Mouse (Mus musculus) layer of hippocampus, adult 9-10 months (tissue): ENCODE measurements around the gene Kbtbd3.

ENCODE experiments used
- DNase-seq: peaks from one replicate; pipeline ENCODE4 v3.0.0; 2022; ENCODE audit warnings: low spot score

Kbtbd3 gene

DNA sequence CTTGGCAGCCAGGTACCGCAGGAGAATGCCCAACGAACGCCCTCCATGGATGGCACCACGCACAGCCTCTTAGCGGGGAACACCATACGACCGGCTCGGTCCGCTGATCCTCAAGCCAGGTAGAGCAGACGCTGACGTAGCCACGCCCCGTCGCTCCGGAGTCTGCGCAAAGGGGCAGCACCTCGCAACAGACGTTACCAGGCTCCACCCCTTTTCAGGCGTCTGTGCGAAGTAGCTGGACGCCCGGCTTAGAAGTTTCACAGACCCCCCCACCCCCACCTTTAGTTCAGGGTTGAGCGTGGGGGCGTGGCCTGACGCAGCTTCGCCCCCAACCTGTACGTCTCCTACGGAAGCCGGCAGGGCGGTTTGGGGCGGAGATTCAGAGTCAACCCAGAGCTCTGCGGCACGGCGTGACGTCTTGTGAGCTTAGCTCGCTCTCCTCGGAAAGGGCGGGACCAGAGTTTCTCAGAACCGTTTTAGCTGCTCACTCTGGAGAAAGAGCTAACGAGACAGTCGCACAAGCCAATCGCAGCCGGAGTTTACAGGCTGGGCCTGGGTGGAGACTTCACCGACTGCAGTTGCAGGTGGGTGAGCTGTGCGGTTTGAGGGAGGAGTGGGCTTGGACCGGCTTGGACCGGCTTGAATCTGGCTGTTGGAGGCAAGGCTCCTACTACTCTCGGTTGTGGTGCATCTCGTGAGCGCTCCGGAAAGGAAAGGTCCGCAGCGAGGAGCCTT is at the start of gene Kbtbd3, which contains the start of gene Aasdhppt:
Gene Kbtbd3 (plus strand): TSS at position 483 of the 735 bp plus-strand sequence.
Gene Aasdhppt (minus strand): TSS at position 121 of the 735 bp plus-strand sequence.
- DNase-seq, result peak; percentile 89

DNA sequence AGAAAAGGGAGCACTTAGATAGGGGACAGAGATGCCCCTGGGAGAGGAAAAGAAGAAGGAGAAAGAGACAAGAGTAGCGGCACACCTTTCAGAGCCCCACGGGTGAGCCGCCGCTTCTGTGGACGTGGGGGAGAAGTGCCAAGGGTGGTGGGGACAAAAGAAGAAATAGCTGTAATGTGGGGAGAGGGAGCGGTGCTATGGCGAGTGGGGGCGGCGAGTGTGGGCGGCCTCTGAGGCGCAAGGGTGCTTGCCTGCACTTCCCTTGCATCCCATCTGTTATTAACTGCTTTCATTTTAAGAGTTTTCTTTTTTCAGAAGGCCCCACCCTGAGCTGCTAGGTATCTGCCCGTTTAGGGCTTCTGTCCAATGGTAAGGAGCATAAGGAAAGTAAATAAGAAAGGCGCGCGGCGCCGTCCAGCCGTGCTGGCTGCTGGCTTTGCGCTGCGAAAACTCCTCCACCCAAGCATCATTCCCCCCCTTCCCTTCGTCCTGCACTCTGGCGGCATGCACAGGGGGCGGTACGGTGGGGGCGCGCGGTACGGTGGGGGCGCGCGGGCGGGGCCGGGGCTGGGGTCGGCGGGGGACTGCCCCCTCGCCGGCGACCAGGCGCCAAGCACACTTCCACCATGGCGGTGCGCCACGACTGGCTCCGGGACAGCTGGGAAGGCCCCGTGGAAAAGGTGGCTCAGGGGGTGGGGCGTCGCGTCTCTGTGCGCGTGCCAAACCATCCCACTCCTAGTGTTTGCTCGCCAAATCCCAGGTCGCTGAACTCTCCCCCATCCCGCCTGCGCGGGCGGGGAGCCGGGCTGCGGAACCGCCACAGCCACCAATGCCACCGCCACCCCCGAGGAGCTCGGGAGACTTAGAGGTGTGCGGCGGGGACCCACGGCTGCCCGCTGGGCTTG is 49.5 kb upstream of the Kbtbd3 start:
- DNase-seq, result no peak

DNA sequence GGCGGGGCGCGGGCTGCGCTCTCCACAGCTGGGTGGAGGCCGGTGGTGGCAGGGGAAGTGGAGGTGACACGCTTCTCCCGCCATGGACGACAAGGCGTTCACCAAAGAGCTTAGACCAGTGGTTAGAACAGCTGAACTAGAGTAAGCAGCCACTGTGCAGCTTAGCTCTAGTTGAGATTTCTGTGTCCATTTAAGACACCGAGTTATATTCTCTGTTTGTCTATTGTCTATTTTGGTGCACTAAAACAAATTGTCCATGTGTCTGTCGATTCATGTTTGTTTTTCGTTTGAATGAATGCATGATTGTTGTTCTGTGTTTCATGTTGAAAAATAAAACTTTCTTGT is 48.9 kb upstream of the Kbtbd3 start:
- DNase-seq, result no peak

GRCm38 (mm10) chr9:4266881-4267280 is 42.8 kb upstream of the Kbtbd3 start:
- DNase-seq, result no peak

DNA sequence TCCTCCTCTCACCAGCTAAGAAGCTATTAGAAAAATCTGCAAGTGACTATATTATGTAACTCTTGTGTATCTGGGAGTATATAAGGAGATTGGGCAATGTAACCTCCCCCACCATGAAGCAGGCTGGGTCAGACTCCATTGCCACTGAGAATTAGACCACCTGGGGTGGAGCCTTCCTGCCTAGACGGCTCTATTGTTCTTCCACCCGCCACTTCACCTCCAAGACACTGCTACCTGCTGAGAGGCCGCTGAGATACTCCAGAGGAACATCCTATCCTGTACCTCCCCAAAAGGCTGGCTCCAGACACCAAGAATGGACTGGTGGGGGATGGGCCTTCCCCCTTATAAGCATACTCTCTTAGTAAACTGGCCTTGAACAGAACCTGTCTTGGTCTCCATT is 25.8 kb upstream of the Kbtbd3 start:
- no peak for DNase-seq

DNA sequence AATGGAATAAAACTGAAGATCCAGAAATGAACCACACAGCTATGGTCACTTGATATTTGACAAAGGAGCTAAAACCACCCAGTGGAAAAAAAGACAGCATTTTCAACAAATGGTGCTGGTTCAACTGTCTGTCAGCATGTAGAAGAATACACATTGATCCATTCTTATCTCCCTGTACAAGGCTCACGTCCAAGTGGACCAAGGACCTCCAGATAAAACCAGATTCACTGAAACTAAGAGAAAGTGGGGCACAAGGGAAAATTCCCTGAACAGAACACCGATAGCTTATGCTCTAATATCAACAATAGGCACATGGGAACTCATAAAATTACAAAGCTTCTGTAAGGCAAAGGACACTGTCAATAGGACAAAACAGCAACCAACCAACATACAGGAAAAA is 9.2 kb upstream of the Kbtbd3 start:
- DNase-seq, result no peak

DNA sequence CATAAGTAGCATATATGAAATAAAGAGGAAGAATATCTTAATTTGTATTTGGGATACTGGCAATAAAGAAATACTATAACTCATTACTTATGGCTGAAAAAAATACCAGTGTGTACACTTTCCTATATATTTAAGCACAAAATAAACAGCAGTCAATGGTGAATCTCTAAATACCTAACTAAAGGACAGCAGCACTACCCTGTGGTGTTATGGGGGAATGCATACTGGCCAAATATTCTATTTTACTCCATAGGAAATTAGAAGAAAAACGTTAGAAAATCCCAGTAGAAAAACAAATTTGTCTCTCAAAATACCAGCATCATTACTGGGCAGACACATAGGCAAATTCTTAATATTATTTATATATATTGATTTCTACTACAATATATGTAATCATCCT is 4.8 kb upstream of the Kbtbd3 start:
- DNase-seq, result no peak

DNA sequence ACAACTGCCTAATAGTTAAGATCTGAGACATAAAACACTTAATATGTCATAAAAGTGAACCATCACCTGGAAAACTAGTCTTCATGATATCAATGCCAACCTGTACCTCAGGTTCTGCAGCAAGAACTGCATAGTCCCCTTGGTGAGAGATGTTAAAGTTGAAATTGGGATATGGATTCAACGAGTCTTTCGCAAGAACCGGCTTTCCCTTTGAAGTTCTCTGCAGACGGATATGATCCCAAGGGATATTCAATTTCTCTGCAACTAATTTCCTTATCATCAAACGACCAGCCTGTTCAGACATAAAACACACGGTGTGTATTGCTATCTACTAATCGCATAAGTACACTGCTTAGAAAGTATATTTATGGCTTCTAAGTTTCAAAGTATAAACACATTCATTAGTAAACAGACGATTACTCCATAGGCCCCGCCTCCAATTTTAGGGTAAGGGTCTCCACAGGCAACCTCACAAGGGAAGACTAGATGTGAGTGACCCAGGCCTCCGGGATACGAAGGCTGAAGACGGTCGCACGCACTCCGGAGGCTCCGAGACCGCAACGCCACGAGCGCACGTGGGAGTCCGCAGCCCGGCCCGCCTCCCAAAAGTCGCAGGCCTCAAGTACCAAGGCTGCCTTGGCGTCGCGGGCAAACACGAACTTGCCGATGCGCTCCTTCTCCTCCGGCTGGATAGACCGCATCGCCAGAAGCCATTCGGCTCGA is 844 bp upstream of the Kbtbd3 start:
- no peak for DNase-seq

DNA sequence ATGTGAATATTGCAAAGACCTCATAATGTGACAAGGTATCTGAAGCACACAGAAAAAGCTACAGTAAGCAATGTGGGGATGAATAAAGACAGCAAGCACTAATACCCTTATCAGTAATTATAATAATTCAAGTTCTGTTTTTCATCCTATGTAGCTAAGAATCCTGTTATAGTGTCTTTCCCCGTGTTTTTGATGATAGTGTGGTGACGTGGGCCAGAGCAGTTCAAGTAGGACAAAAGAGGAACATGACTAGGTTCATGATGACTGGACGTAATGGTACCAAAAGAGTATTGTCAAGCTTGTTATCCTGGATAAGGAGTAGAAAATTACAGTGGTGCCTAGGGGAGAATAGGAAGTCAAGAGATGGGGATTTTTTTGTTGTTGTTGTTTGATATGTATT is 1.1 kb downstream of the Kbtbd3 start:
- DNase-seq, result no peak

GRCm38 (mm10) chr9:4311162-4311561 is 1.5 kb downstream of the Kbtbd3 start:
- no peak for DNase-seq

- DNase-seq, result no peak
These were observed 4.3 kb downstream of the Kbtbd3 start for GRCm38 (mm10) chr9:4313946-4314345.

DNA sequence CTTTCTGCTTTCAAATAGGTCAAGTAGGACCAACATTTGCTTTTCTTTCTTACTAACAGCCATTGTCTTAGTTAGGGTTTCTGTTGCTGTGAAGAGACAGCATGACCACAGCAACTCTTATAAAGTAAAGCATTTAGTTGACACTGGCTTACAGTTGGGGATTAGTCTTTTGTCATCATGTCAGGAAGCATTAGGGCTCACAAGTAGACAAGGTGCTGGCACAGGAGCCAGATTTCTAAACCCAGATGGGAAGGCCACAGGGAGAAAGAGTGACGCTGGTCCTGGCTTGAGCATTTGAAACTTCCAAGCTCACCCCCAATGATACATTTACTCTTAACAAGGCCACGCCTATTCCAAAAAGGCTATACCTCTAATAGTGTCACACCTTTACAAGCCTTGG is 6.1 kb downstream of the Kbtbd3 start:
- DNase-seq, result no peak

DNA sequence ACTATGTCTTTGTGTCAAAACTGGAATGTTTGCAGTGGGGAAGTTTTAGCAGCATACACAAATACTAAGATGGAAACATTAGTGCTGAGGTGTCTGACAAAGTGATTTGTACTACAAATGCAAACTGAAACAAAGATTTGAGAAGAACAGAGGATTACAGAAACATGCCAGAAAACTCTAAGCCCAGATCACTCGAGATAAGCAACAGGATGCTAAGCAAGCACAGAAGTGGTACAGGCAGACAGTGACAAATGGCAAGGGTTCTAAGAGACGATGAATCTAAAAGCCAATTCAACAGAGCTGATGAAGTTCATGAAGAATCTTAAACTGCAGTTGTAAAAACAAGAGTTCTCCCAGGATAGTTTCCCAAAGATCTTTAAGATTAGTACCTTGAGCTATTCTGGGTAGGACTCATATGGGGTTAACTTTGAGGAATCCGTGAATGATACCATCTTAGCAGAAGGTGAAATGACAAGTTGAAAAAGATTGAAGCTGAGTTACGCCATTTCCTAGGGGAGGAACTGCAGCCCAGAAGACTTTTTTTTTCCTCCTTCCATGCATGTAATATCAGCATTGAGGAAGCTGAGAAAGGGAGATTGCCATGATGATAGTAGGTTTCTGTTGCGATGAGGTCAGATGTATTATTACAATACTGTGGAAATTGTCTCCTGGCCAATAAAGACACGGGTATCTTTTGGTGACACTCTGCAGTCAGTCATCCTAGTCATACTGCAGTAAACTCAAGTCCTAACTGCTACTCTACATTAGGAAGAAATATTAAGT is 9.5 kb downstream of the Kbtbd3 start:
- no peak for DNase-seq

- DNase-seq, result no peak
These were observed 43.5 kb downstream of the Kbtbd3 start for GRCm38 (mm10) chr9:4353163-4353562.

DNA sequence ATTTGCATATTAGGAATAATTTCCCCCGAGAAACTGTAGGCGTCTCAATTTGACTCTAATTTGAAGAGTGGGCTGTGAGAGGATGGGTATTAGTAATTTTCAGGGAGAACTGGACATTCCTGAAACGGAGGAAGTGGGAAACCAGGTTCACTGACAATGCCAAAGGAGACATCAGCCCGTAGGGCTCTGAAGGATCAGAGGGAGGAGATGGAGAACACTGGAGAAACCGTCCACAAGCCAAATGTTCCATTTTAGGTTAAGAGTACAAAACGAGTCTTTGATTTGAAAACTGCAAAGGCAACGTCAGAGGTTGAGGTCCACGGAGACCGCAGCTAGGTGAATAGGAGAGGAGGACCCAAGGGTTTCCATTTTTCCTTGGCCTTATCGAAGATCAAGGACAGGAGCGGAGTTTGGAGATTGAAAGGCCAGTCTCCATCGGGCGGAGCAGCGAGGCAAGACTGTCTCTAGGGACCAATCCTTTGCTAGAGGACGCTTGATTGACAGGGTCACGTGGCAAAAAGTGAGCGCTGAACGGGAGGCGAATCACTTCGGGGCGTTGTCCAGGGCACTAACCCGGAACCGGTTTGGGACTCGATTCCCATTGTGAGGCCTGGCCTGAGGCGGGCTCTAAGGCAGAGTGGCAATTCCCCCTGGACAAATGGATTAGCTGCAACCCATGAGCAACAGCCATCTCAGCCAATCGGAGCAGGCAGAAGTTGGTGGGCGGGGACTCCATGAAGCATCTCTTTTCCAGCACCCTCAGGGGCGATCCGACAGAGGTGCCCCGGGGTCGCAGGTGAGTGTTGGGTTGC is 66.4 kb downstream of the Kbtbd3 start, which contains the start of gene Msantd4:
Gene Msantd4 (plus strand): TSS at position 735 of the 812 bp plus-strand sequence.
- peak; percentile 98 for DNase-seq

GRCm38 (mm10) chr9:4376640-4377120 is 67.0 kb downstream of the Kbtbd3 start:
- no peak for DNase-seq
